Mouse (Mus musculus) forebrain, postnatal 0 days (tissue): ENCODE measurements around the gene Apobec1. TPM values are rescaled to one million over a fixed set of nuclear protein-coding genes. Genes with fewer than 3 reads are reported as not detected.

Source experiments
- ATAC-seq: fragments of 200-750 bp; cut with Nextera tagmentation; 2 replicates; pipeline ENCODE4 v1.8.0; 2017; ENCODE audit warnings: mild to moderate bottlenecking, moderate library complexity
- DNase-seq: peaks from one replicate; pipeline ENCODE4 v3.0.0-alpha.2; 2015
- H3K27ac ChIP-seq: fragments of 300-500 bp; sonication (generic); 2 replicates; pipeline ENCODE4 v1.5.1; 2014; ENCODE audit warnings: low read depth, mild to moderate bottlenecking, antibody characterized with exemption, low read length, moderate library complexity, mixed read lengths
- H3K27me3 ChIP-seq: fragments of 300-500 bp; sonication (generic); 2 replicates; pipeline ENCODE4 v1.6.1; 2014; ENCODE audit warnings: mild to moderate bottlenecking, low read length, mixed read lengths; ENCODE audit not compliant: insufficient read depth
- H3K36me3 ChIP-seq: fragments of 300-500 bp; sonication (generic); 2 replicates; pipeline ENCODE4 v1.6.1; 2014; ENCODE audit warnings: mild to moderate bottlenecking, moderate library complexity; ENCODE audit not compliant: insufficient read depth
- H3K4me1 ChIP-seq: fragments of 300-500 bp; sonication (generic); 2 replicates; pipeline ENCODE4 v1.6.1; 2014; ENCODE audit warnings: antibody characterized with exemption; ENCODE audit not compliant: insufficient read depth
- H3K4me2 ChIP-seq: fragments of 300-500 bp; sonication (generic); 2 replicates; pipeline ENCODE4 v1.6.1; 2014; ENCODE audit warnings: low read depth, mild to moderate bottlenecking, moderate library complexity
- H3K4me3 ChIP-seq: fragments of 300-500 bp; sonication (generic); 2 replicates; pipeline ENCODE4 v1.5.1; 2014; ENCODE audit warnings: low read depth, low read length, mixed read lengths
- H3K9ac ChIP-seq: fragments of 300-500 bp; sonication (generic); 2 replicates; pipeline ENCODE4 v1.6.1; 2014; ENCODE audit warnings: mild to moderate bottlenecking
- H3K9me3 ChIP-seq: fragments of 300-500 bp; sonication (generic); 2 replicates; pipeline ENCODE4 v1.6.1; 2016; ENCODE audit warnings: low read length
- CTCF ChIP-seq: sonication (generic); IDR thresholded peaks from 2 replicates; pipeline ENCODE4 v1.5.1; 2016; ENCODE audit warnings: antibody characterized with exemption, control low read depth, low read depth
- WGBS: fragments of 180-500 bp; shearing (Covaris S2); extraction: QIAGEN DNeasy Blood & Tissue Kit; methylation state at CpG from one replicate; pipeline ENCODE4 v1.1.7; 2014; 5-methylcytosine and 5-hydroxymethylcytosine counted together
- polyA plus RNA-seq: library from polyadenylated mRNA; unstranded; fragments of >200 nt; fragmentation: Nextera tagmentation; extraction: Ambion mirVana; gene quantifications from 2 replicates; pipeline ENCODE4 v1.2.1, GENCODE M21; 2015
- total RNA-seq: library from RNA; depleted of rRNA; stranded (reverse); fragments of >200 nt; gene quantifications from 2 replicates; pipeline ENCODE4 v1.2.3, GENCODE M21; 2014

Gene Apobec1
- total and polyA plus RNA-seq, 2 experiments from 2014 or later, result 1.2 to 2.4 TPM

DNA sequence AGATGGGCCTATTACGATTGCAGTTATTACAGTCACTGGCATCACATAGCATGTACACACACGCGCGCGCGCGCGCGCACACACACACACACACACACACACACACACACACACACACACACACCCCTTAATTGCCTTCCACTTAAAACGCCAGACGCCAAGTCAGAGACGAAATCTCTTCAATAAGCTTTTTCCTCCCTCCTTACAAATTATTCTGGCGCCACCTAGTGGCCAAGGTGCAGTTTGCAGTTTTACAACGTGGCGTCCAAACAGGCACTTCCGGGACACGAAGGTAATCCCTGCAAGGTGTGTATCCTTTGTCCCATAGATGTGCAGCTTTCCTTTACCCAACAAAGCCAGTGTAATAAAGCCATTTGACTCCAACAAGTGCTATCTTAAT, 41.8 kb downstream of the Apobec1 start:
- DNase-seq (peak; percentile 93), ATAC-seq (peak; percentile 50; the same call in 1 of the 2 replicates)
- H3K9ac ChIP-seq, result no peak overlapping the region
- no peak overlapping the region for H3K27ac ChIP-seq
- no peaks in the 10 kb centered on the region for H3K9me3 ChIP-seq
- peak overlapping the region; percentile 38 for H3K4me2 ChIP-seq
- H3K36me3 ChIP-seq, result no peaks in the 10 kb centered on the region
- WGBS, result 8% methylated on average over 17 of the region's 17 CpGs
- H3K27me3 ChIP-seq, result no peaks in the 10 kb centered on the region
- H3K4me3 ChIP-seq, result no peak overlapping the region
- peak; percentile 94 for TF ChIP-seq CTCF
- H3K4me1 ChIP-seq, result peaks cover 4% of the 10 kb centered on the region; the same call in 1 of the 2 replicates

DNA sequence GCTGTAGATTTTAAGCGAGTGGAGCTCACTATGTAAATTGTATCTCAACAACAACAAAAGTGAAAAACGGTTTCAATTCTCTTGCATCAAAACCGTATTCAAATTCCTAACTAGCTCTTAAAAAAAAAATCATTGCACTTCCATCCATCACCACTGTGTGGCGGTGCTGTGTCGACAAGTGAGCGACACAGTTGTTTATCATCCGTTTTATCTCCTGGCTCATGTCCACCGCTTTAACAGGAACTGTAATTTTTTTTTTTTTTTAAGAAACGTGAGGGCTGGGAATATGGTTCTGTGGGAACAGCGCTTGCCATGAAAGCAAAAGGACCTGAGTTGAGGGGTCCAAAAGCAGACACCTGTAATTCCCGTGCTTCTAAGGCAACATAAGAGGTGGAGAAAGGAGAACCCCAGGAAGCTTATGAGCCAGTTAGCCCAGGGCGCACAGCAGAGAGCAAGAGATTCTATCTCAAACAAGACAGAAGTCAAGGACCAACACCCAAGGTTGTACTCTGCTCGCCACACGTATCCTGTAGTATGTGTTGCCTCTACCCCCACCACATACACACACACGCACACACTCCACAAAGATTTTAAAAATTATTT, 45.2 kb downstream of the Apobec1 start:
- TF ChIP-seq CTCF, result peak; percentile 85
- Histone ChIP-seq H3K9ac (no peak overlapping the region), H3K27me3 (no peaks in the 10 kb centered on the region), H3K4me3 (peak overlapping the region; percentile 22; the same call in 1 of the 2 replicates), H3K4me1 (peaks cover 4% of the 10 kb centered on the region; the same call in 1 of the 2 replicates), H3K4me2 (peak overlapping the region; percentile 44), H3K9me3 (no peaks in the 10 kb centered on the region), H3K36me3 (no peaks in the 10 kb centered on the region), H3K27ac (no peak overlapping the region)
- DNase-seq (peak; percentile 90), ATAC-seq (peak; percentile 28)
- WGBS, result 22% methylated on average over 15 of the region's 15 CpGs

DNA sequence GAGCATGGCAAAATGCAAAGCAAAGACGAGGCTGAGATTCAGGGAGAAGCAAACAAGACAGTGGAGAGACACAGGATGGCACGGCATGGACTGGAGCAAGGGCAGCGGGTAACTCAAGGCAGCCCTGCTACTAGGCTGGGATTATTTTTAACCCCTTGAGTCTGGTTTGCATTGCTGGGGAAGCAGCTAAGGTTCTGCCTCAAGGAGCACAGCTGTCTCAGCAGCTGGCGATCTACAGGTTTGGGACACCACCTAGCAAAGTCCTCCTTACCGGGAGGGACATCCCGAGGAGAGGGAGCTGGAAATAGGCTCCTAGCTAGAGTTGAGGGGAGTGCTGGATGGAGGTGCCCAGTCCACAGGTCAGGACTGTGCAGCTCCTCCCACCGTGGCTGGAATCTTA, 47.0 kb downstream of the Apobec1 start:
- no peak for DNase-seq
- Histone ChIP-seq H3K36me3 (no peaks in the 10 kb centered on the region), H3K4me1 (peaks cover 4% of the 10 kb centered on the region; the same call in 1 of the 2 replicates), H3K27ac (no peak overlapping the region), H3K9ac (no peak overlapping the region), H3K9me3 (no peaks in the 10 kb centered on the region), H3K27me3 (no peaks in the 10 kb centered on the region), H3K4me2 (no peak overlapping the region), H3K4me3 (no peak overlapping the region)
- no peak for TF ChIP-seq CTCF
- WGBS, result 53% methylated on average over 7 of the region's 7 CpGs
- no peak for ATAC-seq

DNA sequence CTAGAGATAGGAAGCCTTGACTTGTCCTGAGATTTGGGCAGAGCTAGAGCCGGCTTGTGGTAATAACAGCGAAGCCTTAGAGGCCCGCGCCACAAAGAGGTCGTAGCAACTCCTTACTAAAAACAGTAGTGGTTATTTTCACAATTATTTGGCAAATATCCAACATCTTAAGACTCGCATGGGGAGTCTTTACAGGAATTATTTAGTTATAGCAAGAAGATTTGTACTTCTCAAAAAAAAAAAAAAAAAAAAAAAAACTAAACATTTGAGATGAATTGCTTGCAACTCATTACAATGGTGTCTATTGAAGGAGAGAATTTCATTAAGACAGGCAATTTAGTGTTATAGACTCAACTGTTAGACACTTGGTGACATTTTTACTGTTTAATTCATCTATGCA, 48.1 kb downstream of the Apobec1 start:
- Histone ChIP-seq H3K27me3 (no peaks in the 10 kb centered on the region), H3K4me1 (peaks cover 4% of the 10 kb centered on the region; the same call in 1 of the 2 replicates), H3K4me2 (no peak overlapping the region), H3K4me3 (no peak overlapping the region), H3K36me3 (no peaks in the 10 kb centered on the region), H3K9ac (no peak overlapping the region), H3K27ac (no peak overlapping the region), H3K9me3 (no peaks in the 10 kb centered on the region)
- ATAC-seq (peak; percentile 77; the same call in 1 of the 2 replicates), DNase-seq (no peak)
- 79% methylated on average over 6 of the region's 6 CpGs for WGBS
- TF ChIP-seq CTCF, result no peak

DNA sequence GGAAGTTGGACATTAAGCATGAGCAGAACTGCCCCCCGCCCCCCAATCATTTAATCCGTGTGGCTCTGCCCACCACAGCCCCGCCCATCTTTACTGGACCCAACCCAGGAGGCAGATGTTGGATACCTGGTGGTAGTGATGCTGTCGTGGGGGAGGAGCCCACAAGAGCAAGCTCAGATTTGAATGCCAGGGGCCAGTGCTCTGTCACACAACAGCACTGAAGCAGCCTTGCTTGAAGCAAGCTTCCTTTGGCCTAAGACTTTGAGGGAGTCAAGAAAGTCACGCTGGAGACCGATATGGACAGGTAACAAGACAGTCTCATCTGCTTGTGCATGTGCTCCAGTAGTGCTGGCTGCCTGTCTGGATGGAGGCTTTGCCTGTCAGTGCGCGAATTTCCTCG, 48.6 kb downstream of the Apobec1 start, which contains the start of gene Aicda:
Gene Aicda (plus strand): TSS at position 196 of the 400 bp plus-strand sequence.
- H3K4me3 ChIP-seq, result no peak within 1 kb of the TSS
- no peak for TF ChIP-seq CTCF
- H3K27me3 ChIP-seq, result no peaks in the 10 kb centered on the region
- H3K36me3 ChIP-seq, result no peaks in the 10 kb centered on the region
- ATAC-seq, result no peak
- H3K9me3 ChIP-seq, result no peaks in the 10 kb centered on the region
- WGBS, result 59% methylated on average over 9 of the region's 9 CpGs
- H3K4me1 ChIP-seq, result peaks cover 4% of the 10 kb centered on the region; the same call in 1 of the 2 replicates
- H3K9ac ChIP-seq, result no peak within 1 kb of the TSS
- no peak within 1 kb of the TSS for H3K4me2 ChIP-seq
- no peak for DNase-seq
- no peak within 1 kb of the TSS for H3K27ac ChIP-seq

DNA sequence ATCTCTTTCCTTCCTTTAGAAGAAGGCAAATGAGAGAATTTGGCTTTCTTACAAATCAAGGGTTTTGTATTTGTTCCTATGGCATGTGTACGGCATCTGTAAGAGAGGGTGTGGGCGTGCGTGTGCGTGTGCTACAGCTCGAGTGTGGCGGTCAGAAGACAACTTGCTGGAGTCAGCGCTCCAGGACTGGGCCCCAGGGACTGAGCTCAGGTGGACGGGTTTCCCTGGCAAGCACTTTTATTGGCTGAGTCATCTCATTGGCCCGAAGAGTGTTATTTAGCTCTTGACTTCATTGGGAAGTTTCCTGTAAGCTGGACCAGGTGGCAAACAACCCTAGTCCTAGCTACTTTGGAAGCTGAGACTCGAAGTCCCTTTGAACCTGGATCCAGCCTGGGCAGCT, 56.3 kb downstream of the Apobec1 start:
- H3K27me3 ChIP-seq, result no peaks in the 10 kb centered on the region
- H3K36me3 ChIP-seq, result no peaks in the 10 kb centered on the region
- ATAC-seq (no peak), DNase-seq (no peak)
- H3K9me3 ChIP-seq, result no peaks in the 10 kb centered on the region
- H3K4me3 ChIP-seq, result no peak overlapping the region
- H3K9ac ChIP-seq, result no peak overlapping the region
- 83% methylated on average over 10 of the region's 10 CpGs for WGBS
- no peak overlapping the region for H3K4me2 ChIP-seq
- H3K4me1 ChIP-seq, result no peaks in the 10 kb centered on the region
- no peak for TF ChIP-seq CTCF
- H3K27ac ChIP-seq, result no peak overlapping the region

DNA sequence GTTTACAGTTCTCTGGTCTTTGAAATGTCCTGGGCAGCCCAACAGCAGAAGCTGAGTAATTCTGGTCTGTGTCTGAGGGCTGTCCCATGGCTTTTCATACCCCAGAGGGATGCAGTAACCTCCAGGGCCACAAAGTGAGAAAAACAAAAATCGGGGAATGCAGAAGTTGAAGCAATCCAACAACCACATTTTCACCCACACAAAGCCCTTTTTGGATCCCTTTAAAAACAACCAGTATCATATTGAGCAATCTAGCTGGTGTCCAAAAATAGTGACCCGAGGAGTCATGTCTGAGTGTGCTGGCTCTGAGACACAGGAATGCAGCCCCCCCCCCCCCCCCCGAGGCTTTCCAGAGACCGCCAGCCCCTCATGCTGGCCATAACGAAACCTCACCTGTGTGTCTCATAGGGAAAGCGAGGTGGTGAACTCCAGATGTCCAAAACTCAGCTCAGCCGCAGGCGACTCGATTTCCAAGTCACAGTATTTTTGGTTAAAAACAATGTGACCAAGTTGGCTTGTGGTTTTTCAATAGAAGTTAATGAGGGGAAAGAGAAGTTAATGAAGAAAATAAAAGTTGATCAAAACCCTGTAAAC, 56.9 kb downstream of the Apobec1 start:
- Histone ChIP-seq H3K36me3 (no peaks in the 10 kb centered on the region), H3K27ac (no peak overlapping the region), H3K9ac (no peak overlapping the region), H3K4me3 (no peak overlapping the region), H3K4me2 (no peak overlapping the region), H3K27me3 (no peaks in the 10 kb centered on the region), H3K4me1 (no peaks in the 10 kb centered on the region), H3K9me3 (no peaks in the 10 kb centered on the region)
- WGBS, result 75% methylated on average over 9 of the region's 9 CpGs
- ATAC-seq (no peak), DNase-seq (no peak)
- TF ChIP-seq CTCF, result no peak
